Mouse (Mus musculus) embryo, embryonic 9.5 days (tissue): ENCODE data around the gene Ssc4d.

Source experiments
- DNase-seq: peaks from one replicate; pipeline ENCODE4 v3.0.0-alpha.2; 2017; ENCODE audit errors: extremely low spot score

Ssc4d gene

GRCm38 (mm10) chr5:135974365-135974764 lies at the start of gene Ssc4d:
Ssc4d (minus strand) TSS chr5:135974531.
- DNase-seq: no peak

- DNase-seq: no peak
Measured at GRCm38 (mm10) chr5:136019907-136020306, 45.6 kb upstream of the Ssc4d start.

- no peak for DNase-seq
Measured at GRCm38 (mm10) chr5:136018726-136019125, 44.4 kb upstream of the Ssc4d start.

GRCm38 (mm10) chr5:136017262-136017661 lies 42.9 kb upstream of the Ssc4d start:
- DNase-seq: no peak

GRCm38 (mm10) chr5:136016014-136016876 lies 41.9 kb upstream of the Ssc4d start:
- DNase-seq: no peak

GRCm38 (mm10) chr5:136015586-136015985 lies 41.3 kb upstream of the Ssc4d start:
- no peak for DNase-seq

- no peak for DNase-seq
Measured at GRCm38 (mm10) chr5:136014877-136015276, 40.5 kb upstream of the Ssc4d start.

- DNase-seq: no peak
Measured at GRCm38 (mm10) chr5:136007745-136008144, 33.4 kb upstream of the Ssc4d start.

GRCm38 (mm10) chr5:136004537-136004936 lies 30.2 kb upstream of the Ssc4d start:
- DNase-seq: no peak

GRCm38 (mm10) chr5:136002751-136003151 lies 28.4 kb upstream of the Ssc4d start:
- DNase-seq: peak; percentile 35

GRCm38 (mm10) chr5:136002325-136002724 lies 28.0 kb upstream of the Ssc4d start:
- no peak for DNase-seq

- no peak for DNase-seq
Measured at GRCm38 (mm10) chr5:136001222-136001621, 26.9 kb upstream of the Ssc4d start.

GRCm38 (mm10) chr5:135996162-135996561 lies 21.8 kb upstream of the Ssc4d start:
- no peak for DNase-seq

- DNase-seq: peak; percentile 88
Measured at GRCm38 (mm10) chr5:135994725-135995687, 20.7 kb upstream of the Ssc4d start, which contains the start of gene Dtx2. Dtx2 (plus strand) TSS chr5:135994800.

- no peak for DNase-seq
Measured at GRCm38 (mm10) chr5:135994335-135994724, 20.0 kb upstream of the Ssc4d start.

GRCm38 (mm10) chr5:135993381-135993965 lies 19.1 kb upstream of the Ssc4d start:
- DNase-seq: no peak

- DNase-seq: no peak
Measured at GRCm38 (mm10) chr5:135990601-135991000, 16.3 kb upstream of the Ssc4d start.

- no peak for DNase-seq
Measured at GRCm38 (mm10) chr5:135987248-135987647, 12.9 kb upstream of the Ssc4d start.

- DNase-seq: no peak
Measured at GRCm38 (mm10) chr5:135984546-135985044, 10.3 kb upstream of the Ssc4d start.

GRCm38 (mm10) chr5:135982398-135982797 lies 8.1 kb upstream of the Ssc4d start:
- peak; percentile 64 for DNase-seq

GRCm38 (mm10) chr5:135979904-135980303 lies 5.6 kb upstream of the Ssc4d start, which contains the start of gene Zp3:
Zp3 (plus strand) TSS chr5:135980099.
- no peak for DNase-seq

- DNase-seq: no peak
Measured at GRCm38 (mm10) chr5:135979381-135979780, 5.0 kb upstream of the Ssc4d start.
